Comparison of ENCODE assay signal across 8 mouse cellular contexts in genomic region chr8:84471271-84471995, GRCm38 (mm10).
DNase-seq lines count a peak whose midpoint lies in the region; ATAC-seq and TF ChIP-seq lines count a peak whose summit lies in the region.

No protein-coding gene starts in this region.

- in situ Hi-C loops in Patski (cut with MboI; ENCODE audit: low pct_unique_long_range_greater_than_20kb) = no loop called here

- POLR2A ChIA-PET in Patski (lab: Charles Lee) = interaction anchor here (0.6 kb wide), 1 partner anchor 705 kb away, joined by 3 read pairs; no protein-coding TSS in a partner anchor

- no peak overlapping the region for H3K27ac ChIP-seq in intestine, embryonic 14.5 days (ENCODE audit: low read depth)
- no peak overlapping the region for H3K27ac ChIP-seq in intestine, postnatal 0 days (ENCODE audit: low read depth, low read length)
- no peak overlapping the region for H3K27ac ChIP-seq in midbrain, postnatal 0 days (ENCODE audit: low read depth, low read length)
- no peak overlapping the region for H3K27ac ChIP-seq in intestine, embryonic 15.5 days

- H3K27me3 ChIP-seq in intestine, embryonic 14.5 days (replicated peaks; ENCODE audit: control insufficient read depth, insufficient read depth, low read length) = no peaks in the 10 kb centered on the region
- no peaks in the 10 kb centered on the region for H3K27me3 ChIP-seq in intestine, postnatal 0 days (replicated peaks; ENCODE audit: control insufficient read depth, insufficient read depth, low read length)
- peaks cover 4% of the 10 kb centered on the region for H3K27me3 ChIP-seq in Patski
- H3K27me3 ChIP-seq in midbrain, postnatal 0 days (ENCODE audit: insufficient read depth, low read length) = no peaks in the 10 kb centered on the region
- H3K27me3 ChIP-seq in intestine, embryonic 15.5 days (replicated peaks) = no peaks in the 10 kb centered on the region

- H3K4me1 ChIP-seq in intestine, embryonic 14.5 days (replicated peaks; ENCODE audit: control insufficient read depth, insufficient read depth, low read length) = no peaks in the 10 kb centered on the region
- H3K4me1 ChIP-seq in intestine, postnatal 0 days (replicated peaks; ENCODE audit: control insufficient read depth, insufficient read depth, low read length) = no peaks in the 10 kb centered on the region
- no peaks in the 10 kb centered on the region for H3K4me1 ChIP-seq in midbrain, postnatal 0 days (ENCODE audit: insufficient read depth, low read length)
- H3K4me1 ChIP-seq in intestine, embryonic 15.5 days (replicated peaks) = no peaks in the 10 kb centered on the region

- no peak overlapping the region for H3K4me3 ChIP-seq in intestine, embryonic 14.5 days (ENCODE audit: low read depth, low read length)
- H3K4me3 ChIP-seq in intestine, postnatal 0 days (ENCODE audit: low read depth, low read length) = no peak overlapping the region
- H3K4me3 ChIP-seq in midbrain, postnatal 0 days (ENCODE audit: low read depth, low read length) = no peak overlapping the region
- H3K4me3 ChIP-seq in intestine, embryonic 15.5 days (replicated peaks) = no peak overlapping the region

- no peaks in the 10 kb centered on the region for H3K9me3 ChIP-seq in intestine, embryonic 14.5 days (ENCODE audit: control insufficient read depth, low read length)
- H3K9me3 ChIP-seq in intestine, postnatal 0 days (ENCODE audit: control insufficient read depth) = no peaks in the 10 kb centered on the region
- no peaks in the 10 kb centered on the region for H3K9me3 ChIP-seq in midbrain, postnatal 0 days (ENCODE audit: low read length)
- no peaks in the 10 kb centered on the region for H3K9me3 ChIP-seq in intestine, embryonic 15.5 days

- CTCF ChIA-PET in Patski (lab: Charles Lee) = no interaction called here

- no peak overlapping the region for H3K9ac ChIP-seq in intestine, embryonic 14.5 days (ENCODE audit: low read length)
- no peak overlapping the region for H3K9ac ChIP-seq in intestine, postnatal 0 days (ENCODE audit: low read depth, low read length)
- H3K9ac ChIP-seq in midbrain, postnatal 0 days (replicated peaks; ENCODE audit: low read length, poor library complexity, severe bottlenecking) = no peak overlapping the region
- no peak overlapping the region for H3K9ac ChIP-seq in intestine, embryonic 15.5 days

- TF ChIP-seq CTCF in intestine, postnatal 0 days (IDR thresholded peaks at IDR 0.05; ENCODE audit: low read depth) = no peak
- no peak for TF ChIP-seq CTCF in Patski (IDR thresholded peaks at IDR 0.05)
- no peak for TF ChIP-seq CTCF in midbrain, postnatal 0 days (IDR thresholded peaks at IDR 0.05)

- peak; percentile 95 for DNase-seq in intestine, embryonic 14.5 days (ENCODE audit: low spot score)
- DNase-seq in Patski (ENCODE audit: low read depth, low spot score) = peak; percentile 15
- peak; percentile 64 to 77 for DNase-seq in cerebellum, postnatal 10 days
- peak; percentile 43 for DNase-seq in induced T-regulatory cell, adult 2 months (ENCODE audit: low read depth)
- DNase-seq in midbrain, postnatal 0 days (ENCODE audit: low spot score) = peak; percentile 55
- peak; percentile 41 for DNase-seq in yolk sac, embryonic 10.5 days (ENCODE audit: low spot score)

- no peak overlapping the region for H3K4me2 ChIP-seq in intestine, embryonic 14.5 days (ENCODE audit: low read length)
- H3K4me2 ChIP-seq in intestine, postnatal 0 days (replicated peaks; ENCODE audit: low read depth) = no peak overlapping the region
- H3K4me2 ChIP-seq in midbrain, postnatal 0 days (ENCODE audit: low read depth, low read length, poor library complexity, severe bottlenecking) = no peak overlapping the region
- H3K4me2 ChIP-seq in intestine, embryonic 15.5 days (replicated peaks) = no peak overlapping the region

- H3K36me3 ChIP-seq in intestine, embryonic 14.5 days (ENCODE audit: control insufficient read depth, insufficient read depth, low read length) = no peaks in the 10 kb centered on the region
- H3K36me3 ChIP-seq in intestine, postnatal 0 days (ENCODE audit: control insufficient read depth, insufficient read depth) = no peaks in the 10 kb centered on the region
- peaks cover 6% of the 10 kb centered on the region; the same call in 1 of the 2 replicates for H3K36me3 ChIP-seq in midbrain, postnatal 0 days (ENCODE audit: insufficient read depth, low read length)
- no peaks in the 10 kb centered on the region for H3K36me3 ChIP-seq in intestine, embryonic 15.5 days

- ATAC-seq in intestine, embryonic 14.5 days (replicated peaks; ENCODE audit: low FRiP score, low TSS enrichment, low read depth) = no peak
- ATAC-seq in intestine, postnatal 0 days = no peak
- peak; percentile 54 for ATAC-seq in Patski
- no peak for ATAC-seq in midbrain, postnatal 0 days (ENCODE audit: low FRiP score)
- ATAC-seq in intestine, embryonic 15.5 days = no peak

- 48% methylated on average over 9 of the region's 9 CpGs for WGBS in intestine, embryonic 14.5 days
- 45% methylated on average over 9 of the region's 9 CpGs for WGBS in intestine, postnatal 0 days
- 57% methylated on average over 9 of the region's 9 CpGs for WGBS in midbrain, postnatal 0 days
- 50% methylated on average over 9 of the region's 9 CpGs for WGBS in intestine, embryonic 15.5 days

Comparison
In these comparisons a context has a peak if more than half of its experiments do, and no peak if none do; other contexts are left out.
1. DNase-seq: peak in every context shown above with its lines; median percentile 95 in intestine, embryonic 14.5 days; 70 in cerebellum, postnatal 10 days; 55 in midbrain, postnatal 0 days; 43 in induced T-regulatory cell, adult 2 months; 41 in yolk sac, embryonic 10.5 days; 15 in Patski.